ENCODE assay signal across 10 mouse cellular contexts in the genomic region with DNA sequence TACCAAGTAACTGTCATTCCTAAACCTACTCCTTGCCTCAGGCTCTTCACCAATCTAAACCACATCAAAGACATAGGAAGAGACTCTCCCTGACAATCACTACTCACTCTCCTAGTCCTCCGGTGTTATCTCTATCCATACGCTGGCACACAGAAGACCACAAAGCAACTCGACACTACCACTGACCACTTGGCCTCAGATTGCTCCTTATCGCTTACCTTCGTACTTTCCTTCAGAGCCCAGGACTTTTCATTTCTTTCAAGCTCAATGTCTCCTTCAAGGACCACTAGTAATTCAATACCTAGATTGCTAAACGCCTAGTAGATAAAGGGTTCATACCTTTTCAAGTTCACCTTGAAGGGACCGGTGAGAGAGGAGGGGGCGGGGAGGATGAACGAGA. TPM values are rescaled to one million over a fixed set of nuclear protein-coding genes. Genes with fewer than 3 reads are reported as not detected.
DNase-seq lines count a peak whose midpoint lies in the region; ATAC-seq lines count a peak whose summit lies in the region.
"Had no signal": no experiment of that assay in that cellular context is flagged by ENCODE, and none has a peak within 500 bp of the region (broad histone marks: within the 10 kb centered on the region; RNA-seq: fewer than 3 reads in every experiment).

No protein-coding gene starts in this region.

- H3K9me3 ChIP-seq in lung, embryonic 16.5 days (ENCODE audit: control insufficient read depth, low read length), result no peaks in the 10 kb centered on the region
- H3K9me3 ChIP-seq in forebrain, embryonic 11.5 days (ENCODE audit: control insufficient read depth, low read length), result no peaks in the 10 kb centered on the region
- H3K9me3 ChIP-seq in limb, embryonic 12.5 days, result no peaks in the 10 kb centered on the region
- H3K9me3 ChIP-seq in stomach, embryonic 14.5 days (ENCODE audit: control insufficient read depth, low read depth, low read length), result no peaks in the 10 kb centered on the region

- peak overlapping the region; percentile 78 for H3K4me3 ChIP-seq in lung, embryonic 16.5 days (ENCODE audit: low read length)
- peak overlapping the region; percentile 78 for H3K4me3 ChIP-seq in forebrain, embryonic 11.5 days (ENCODE audit: low read depth, low read length)
- H3K4me3 ChIP-seq in limb, embryonic 12.5 days (replicated peaks), result peak overlapping the region; percentile 70
- peak overlapping the region; percentile 74 for H3K4me3 ChIP-seq in stomach, embryonic 14.5 days (ENCODE audit: low read depth, low read length)

- peak overlapping the region; percentile 77; the same call in 1 of the 2 replicates for H3K9ac ChIP-seq in lung, embryonic 16.5 days (ENCODE audit: low read length)
- no peak overlapping the region for H3K9ac ChIP-seq in forebrain, embryonic 11.5 days (ENCODE audit: low read length)
- no peak overlapping the region for H3K9ac ChIP-seq in limb, embryonic 12.5 days (replicated peaks)
- H3K9ac ChIP-seq in stomach, embryonic 14.5 days (replicated peaks; ENCODE audit: low read depth, low read length), result no peak overlapping the region

- no peak for ATAC-seq in lung, embryonic 16.5 days (ENCODE audit: low read depth)
- no peak for ATAC-seq in forebrain, embryonic 11.5 days (replicated peaks; ENCODE audit: low FRiP score)
- no peak for ATAC-seq in limb, embryonic 12.5 days (ENCODE audit: insufficient number of reproducible peaks, insufficient read depth, low FRiP score, low TSS enrichment, low read depth)
- no peak for ATAC-seq in stomach, embryonic 14.5 days (ENCODE audit: insufficient number of reproducible peaks, insufficient read depth, low FRiP score, low read depth)

- H3K27ac ChIP-seq in lung, embryonic 16.5 days (ENCODE audit: low read length), result no peak overlapping the region
- no peak overlapping the region for H3K27ac ChIP-seq in forebrain, embryonic 11.5 days (ENCODE audit: low read depth, low read length)
- no peak overlapping the region for H3K27ac ChIP-seq in limb, embryonic 12.5 days
- no peak overlapping the region for H3K27ac ChIP-seq in stomach, embryonic 14.5 days (ENCODE audit: low read length)

- peaks cover 8% of the 10 kb centered on the region; the same call in 1 of the 2 replicates for H3K36me3 ChIP-seq in lung, embryonic 16.5 days (ENCODE audit: control insufficient read depth, insufficient read depth, low read length)
- no peaks in the 10 kb centered on the region; the same call in 1 of the 2 replicates for H3K36me3 ChIP-seq in forebrain, embryonic 11.5 days (ENCODE audit: control insufficient read depth, insufficient read depth, low read length)
- peaks cover 17% of the 10 kb centered on the region for H3K36me3 ChIP-seq in limb, embryonic 12.5 days
- peaks cover 9% of the 10 kb centered on the region; the same call in 1 of the 2 replicates for H3K36me3 ChIP-seq in stomach, embryonic 14.5 days (ENCODE audit: control insufficient read depth, insufficient read depth, low read length)

- 48% methylated on average over 9 of the region's 9 CpGs for WGBS in lung, embryonic 16.5 days
- 91% methylated on average over 9 of the region's 9 CpGs for WGBS in forebrain, embryonic 11.5 days
- 86% methylated on average over 9 of the region's 9 CpGs for WGBS in limb, embryonic 12.5 days
- 81% methylated on average over 9 of the region's 9 CpGs for WGBS in stomach, embryonic 14.5 days

- no peaks in the 10 kb centered on the region for H3K27me3 ChIP-seq in lung, embryonic 16.5 days (ENCODE audit: control insufficient read depth, insufficient read depth, low read depth, low read length)
- H3K27me3 ChIP-seq in forebrain, embryonic 11.5 days (ENCODE audit: control insufficient read depth, insufficient read depth, low read length), result no peaks in the 10 kb centered on the region
- no peaks in the 10 kb centered on the region for H3K27me3 ChIP-seq in limb, embryonic 12.5 days
- H3K27me3 ChIP-seq in stomach, embryonic 14.5 days (ENCODE audit: control insufficient read depth, insufficient read depth, low read length), result no peaks in the 10 kb centered on the region

- peaks cover 18% of the 10 kb centered on the region for H3K4me1 ChIP-seq in lung, embryonic 16.5 days (replicated peaks; ENCODE audit: control insufficient read depth, insufficient read depth, low read length)
- peaks cover 7% of the 10 kb centered on the region for H3K4me1 ChIP-seq in forebrain, embryonic 11.5 days (replicated peaks; ENCODE audit: control insufficient read depth, insufficient read depth, low read length)
- peaks cover 18% of the 10 kb centered on the region for H3K4me1 ChIP-seq in limb, embryonic 12.5 days (replicated peaks)
- peaks cover 9% of the 10 kb centered on the region for H3K4me1 ChIP-seq in stomach, embryonic 14.5 days (ENCODE audit: control insufficient read depth, insufficient read depth, low read length)

- DNase-seq in lung, postnatal 14 days, result no peak
- DNase-seq in forebrain, embryonic 11.5 days (ENCODE audit: low spot score), result no peak
- no peak for DNase-seq in cerebellum, adult 11 months
- no peak for DNase-seq in B cell, adult 2 months
- no peak for DNase-seq in right cerebral cortex, postnatal 10 days (ENCODE audit: low spot score in 2 of 2)
- DNase-seq: adrenal gland, postnatal 36 days; kidney, postnatal 10 days had no signal

- H3K4me2 ChIP-seq in lung, embryonic 16.5 days (ENCODE audit: low read depth, low read length), result peak overlapping the region; percentile 58
- H3K4me2 ChIP-seq in forebrain, embryonic 11.5 days (ENCODE audit: low read depth, low read length, severe bottlenecking), result peak overlapping the region; percentile 63; the same call in 1 of the 2 replicates
- H3K4me2 ChIP-seq in limb, embryonic 12.5 days, result peak overlapping the region; percentile 68
- H3K4me2 ChIP-seq in stomach, embryonic 14.5 days (replicated peaks; ENCODE audit: low read depth, low read length), result peak overlapping the region; percentile 61

RNA-seq across cellular contexts. Expression of gene Rnf121, which starts 1.4 kb away (rescaled TPM):
- polyA plus RNA-seq in lung, embryonic 16.5 days (2015; fragmentation: Nextera tagmentation; extraction: Ambion mirVana), result 25.2 and 25.6 TPM in 2 replicates
- polyA plus RNA-seq in forebrain, embryonic 11.5 days (2014; fragmentation: Nextera tagmentation; extraction: Ambion mirVana), result 30.2 and 31.9 TPM in 2 replicates
- polyA plus RNA-seq in limb, embryonic 12.5 days (2016; fragmentation: Nextera tagmentation; extraction: Ambion mirVana), result 28.8 and 30.7 TPM in 2 replicates
- polyA plus RNA-seq in stomach, embryonic 14.5 days (2014; fragmentation: Nextera tagmentation; extraction: Ambion mirVana), result 24.7 and 26.1 TPM in 2 replicates

RNA-seq across cellular contexts. Expression of gene Xndc1, which starts 1.4 kb away (rescaled TPM):
- polyA plus RNA-seq in lung, embryonic 16.5 days (2015; fragmentation: Nextera tagmentation; extraction: Ambion mirVana), result 31.0 and 35.0 TPM in 2 replicates
- polyA plus RNA-seq in forebrain, embryonic 11.5 days (2014; fragmentation: Nextera tagmentation; extraction: Ambion mirVana), result 36.9 and 38.8 TPM in 2 replicates
- polyA plus RNA-seq in limb, embryonic 12.5 days (2016; fragmentation: Nextera tagmentation; extraction: Ambion mirVana), result 48.7 and 51.7 TPM in 2 replicates
- 26.3 and 27.5 TPM in 2 replicates for polyA plus RNA-seq in stomach, embryonic 14.5 days (2014; fragmentation: Nextera tagmentation; extraction: Ambion mirVana)

RNA-seq across cellular contexts. Expression of gene Xntrpc, which starts 1.6 kb away (rescaled TPM):
- polyA plus RNA-seq in lung, embryonic 16.5 days (2015; fragmentation: Nextera tagmentation; extraction: Ambion mirVana), result 1.0 and 1.2 TPM in 2 replicates
- polyA plus RNA-seq in forebrain, embryonic 11.5 days (2014; fragmentation: Nextera tagmentation; extraction: Ambion mirVana), result 2.1 and 2.4 TPM in 2 replicates
- 2.3 and 2.9 TPM in 2 replicates for polyA plus RNA-seq in limb, embryonic 12.5 days (2016; fragmentation: Nextera tagmentation; extraction: Ambion mirVana)
- 1.1 and 1.8 TPM in 2 replicates for polyA plus RNA-seq in stomach, embryonic 14.5 days (2014; fragmentation: Nextera tagmentation; extraction: Ambion mirVana)

RNA-seq across cellular contexts. Expression of gene Trpc2, which starts 19.0 kb away (rescaled TPM):
- 0.08 and 0.10 TPM in 2 replicates for polyA plus RNA-seq in lung, embryonic 16.5 days (2015; fragmentation: Nextera tagmentation; extraction: Ambion mirVana)
- not detected in 2 replicates for polyA plus RNA-seq in forebrain, embryonic 11.5 days (2014; fragmentation: Nextera tagmentation; extraction: Ambion mirVana)
- not detected in 2 replicates for polyA plus RNA-seq in limb, embryonic 12.5 days (2016; fragmentation: Nextera tagmentation; extraction: Ambion mirVana)
- polyA plus RNA-seq in stomach, embryonic 14.5 days (2014; fragmentation: Nextera tagmentation; extraction: Ambion mirVana), result not detected in 2 replicates

RNA-seq across cellular contexts. Expression of gene Art1, which starts 37.7 kb away (rescaled TPM):
- 1.1 and 1.9 TPM in 2 replicates for polyA plus RNA-seq in lung, embryonic 16.5 days (2015; fragmentation: Nextera tagmentation; extraction: Ambion mirVana)
- polyA plus RNA-seq in forebrain, embryonic 11.5 days (2014; fragmentation: Nextera tagmentation; extraction: Ambion mirVana), result 0.52 and 0.89 TPM in 2 replicates
- polyA plus RNA-seq in limb, embryonic 12.5 days (2016; fragmentation: Nextera tagmentation; extraction: Ambion mirVana), result 8.0 and 8.3 TPM in 2 replicates
- 0.41 and 1.1 TPM in 2 replicates for polyA plus RNA-seq in stomach, embryonic 14.5 days (2014; fragmentation: Nextera tagmentation; extraction: Ambion mirVana)
